Mouse (Mus musculus) intestine, postnatal 0 days (tissue): Measurements from ENCODE around the gene Dnaic1. TPM values are rescaled to one million over a fixed set of nuclear protein-coding genes. Genes with fewer than 3 reads are reported as not detected.
A peak's percentile ranks its signal among the peaks of the same experiment; 100 is the strongest.

Experiments used
- ATAC-seq: fragments of 200-750 bp; cut with Nextera tagmentation; 2 replicates; pipeline ENCODE4 v1.8.0; 2017; ENCODE audit warnings: mild to moderate bottlenecking, moderate TSS enrichment, moderate library complexity
- H3K27ac ChIP-seq: fragments of 300-500 bp; sonication (generic); 2 replicates; pipeline ENCODE4 v1.5.1; 2014; ENCODE audit warnings: mild to moderate bottlenecking, low read depth, low read length, moderate library complexity
- H3K27me3 ChIP-seq: fragments of 300-500 bp; sonication (generic); replicated peaks from 2 replicates; pipeline ENCODE4 v1.6.1; 2014; ENCODE audit warnings: low read length, mixed read lengths; ENCODE audit not compliant: control insufficient read depth, insufficient read depth
- H3K36me3 ChIP-seq: fragments of 300-500 bp; sonication (generic); 2 replicates; pipeline ENCODE4 v1.6.1; 2014; ENCODE audit warnings: mild to moderate bottlenecking, moderate library complexity; ENCODE audit not compliant: control insufficient read depth, insufficient read depth
- H3K4me1 ChIP-seq: fragments of 300-500 bp; sonication (generic); replicated peaks from 2 replicates; pipeline ENCODE4 v1.6.1; 2014; ENCODE audit warnings: antibody characterized with exemption, low read length, mixed read lengths; ENCODE audit not compliant: control insufficient read depth, insufficient read depth
- H3K4me2 ChIP-seq: fragments of 300-500 bp; sonication (generic); replicated peaks from 2 replicates; pipeline ENCODE4 v1.6.1; 2014; ENCODE audit warnings: low read depth, mild to moderate bottlenecking, moderate library complexity
- H3K4me3 ChIP-seq: fragments of 300-500 bp; sonication (generic); 2 replicates; pipeline ENCODE4 v1.5.1; 2014; ENCODE audit warnings: low read depth, low read length
- H3K9ac ChIP-seq: fragments of 300-500 bp; sonication (generic); 2 replicates; pipeline ENCODE4 v1.6.1; 2014; ENCODE audit warnings: mild to moderate bottlenecking, low read depth, low read length
- H3K9me3 ChIP-seq: fragments of 300-500 bp; sonication (generic); 2 replicates; pipeline ENCODE4 v1.6.1; 2016; ENCODE audit warnings: mixed run types; ENCODE audit not compliant: control insufficient read depth
- CTCF ChIP-seq: sonication (generic); IDR thresholded peaks from 2 replicates; pipeline ENCODE4 v1.5.1; 2016; ENCODE audit warnings: low read depth, mild to moderate bottlenecking, control low read depth, antibody characterized with exemption, moderate library complexity
- WGBS: fragments of 180-500 bp; shearing (Covaris S2); extraction: QIAGEN DNeasy Blood & Tissue Kit; methylation state at CpG from one replicate; pipeline ENCODE4 v1.1.7; 2014; 5-methylcytosine and 5-hydroxymethylcytosine counted together
- polyA plus RNA-seq: library from polyadenylated mRNA; unstranded; fragments of >200 nt; fragmentation: Nextera tagmentation; extraction: Ambion mirVana; gene quantifications from 2 replicates; pipeline ENCODE4 v1.2.1, GENCODE M21; 2015

Dnaic1 gene
- polyA plus RNA-seq, 1 experiment from 2014 or later, result 2.3 TPM

DNA sequence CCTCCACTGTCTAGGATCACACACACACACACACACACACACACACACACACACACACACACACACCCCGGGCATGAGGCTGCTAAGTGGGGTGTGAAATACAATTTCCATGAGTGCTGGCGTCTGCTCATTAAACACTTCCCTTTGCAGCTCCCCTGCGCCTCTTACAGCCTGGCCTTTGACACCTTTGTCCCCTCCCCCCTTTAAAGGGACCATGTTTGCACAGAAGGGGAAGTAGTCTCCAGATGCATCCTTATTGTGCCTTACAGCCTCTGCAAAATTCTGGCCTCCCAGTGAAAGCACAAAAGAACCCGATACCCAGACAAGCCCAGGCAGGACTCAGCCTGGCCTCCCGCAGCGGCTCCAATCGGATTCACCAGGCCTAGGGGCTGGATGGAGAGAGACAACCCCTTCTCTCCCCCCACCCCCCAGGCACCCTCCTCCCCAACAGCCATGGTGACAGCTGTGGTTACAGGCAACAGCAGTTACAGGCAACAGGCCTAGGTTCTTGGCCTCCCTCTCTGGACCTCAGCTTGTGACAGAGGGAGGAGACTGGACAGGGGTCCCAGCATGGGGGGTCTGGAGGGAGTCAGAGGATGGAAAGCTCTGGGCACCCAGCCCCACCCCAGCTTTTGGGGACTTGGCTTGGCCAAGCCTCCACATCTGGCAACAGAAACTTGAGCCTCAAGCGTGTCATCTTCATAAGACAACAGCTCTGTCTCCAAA is 58.8 kb downstream of the Dnaic1 start:
- no peaks in the 10 kb centered on the region for H3K9me3 ChIP-seq
- peaks cover 6% of the 10 kb centered on the region; the same call in 1 of the 2 replicates for H3K4me1 ChIP-seq

DNA sequence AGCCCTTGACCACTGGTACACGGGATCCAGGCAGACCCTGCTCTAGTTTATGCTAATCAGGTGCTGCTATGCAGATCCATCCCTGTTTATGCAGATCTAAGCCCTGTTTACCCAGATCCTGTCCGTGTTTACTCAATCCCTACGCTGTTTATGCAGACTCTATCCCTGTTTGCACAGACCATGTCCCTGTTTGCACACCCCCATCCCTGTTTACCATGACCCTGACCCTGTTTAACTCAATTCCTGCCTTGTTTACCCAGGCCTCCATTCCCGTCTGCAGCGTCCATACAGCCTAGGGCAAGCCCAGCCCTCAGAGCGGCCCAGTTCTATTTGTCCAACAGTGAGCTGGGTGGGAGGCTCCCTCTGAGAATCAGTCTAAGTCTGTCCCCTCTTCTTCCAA is 60.6 kb downstream of the Dnaic1 start:
- ATAC-seq, result no peak
- peaks cover 6% of the 10 kb centered on the region; the same call in 1 of the 2 replicates for H3K4me1 ChIP-seq

More for the DNA sequence above, 58.8 kb downstream of the Dnaic1 start:
- TF ChIP-seq CTCF, result no peak
- Histone ChIP-seq H3K9ac (no peak overlapping the region), H3K27me3 (no peaks in the 10 kb centered on the region; the same call in 1 of the 2 replicates), H3K4me2 (0 out of 2 replicates have a peak overlapping the region, but pooled peaks have one; percentile 6), H3K4me3 (no peak overlapping the region), H3K36me3 (no peaks in the 10 kb centered on the region), H3K27ac (no peak overlapping the region; the same call in 1 of the 2 replicates)
- ATAC-seq, result 0 out of 2 replicates have a peak, but pooled peaks have one; percentile 11
- WGBS, result 14% methylated on average over 8 of the region's 8 CpGs

DNA sequence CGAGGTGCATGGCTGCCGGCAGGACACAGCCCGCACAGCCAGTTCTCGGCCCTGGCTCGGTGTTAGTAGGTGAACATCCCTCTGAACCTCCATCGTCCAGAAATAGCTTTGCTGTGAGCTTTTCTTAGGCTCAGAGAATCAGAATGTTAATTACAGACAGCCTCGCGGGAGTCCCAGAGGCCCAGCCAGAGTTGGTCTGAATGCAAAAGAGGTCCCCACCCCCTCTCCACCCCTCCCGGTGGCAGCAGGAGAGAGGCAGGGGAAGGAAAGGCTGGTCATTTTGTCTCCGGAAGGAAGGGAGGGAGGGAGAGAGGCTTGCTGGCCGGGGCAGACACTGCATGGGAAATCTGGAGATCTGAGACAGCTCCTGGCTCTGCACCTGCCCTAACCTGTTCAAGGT is 61.8 kb downstream of the Dnaic1 start:
- no peaks in the 10 kb centered on the region for H3K9me3 ChIP-seq
- H3K4me3 ChIP-seq, result no peak overlapping the region
- H3K36me3 ChIP-seq, result no peaks in the 10 kb centered on the region
- TF ChIP-seq CTCF, result no peak
- no peak overlapping the region for H3K9ac ChIP-seq
- H3K27me3 ChIP-seq, result no peaks in the 10 kb centered on the region; the same call in 1 of the 2 replicates
- H3K27ac ChIP-seq, result 0 out of 2 replicates have a peak overlapping the region, but pooled peaks have one; percentile 21
- no peak for ATAC-seq
- H3K4me2 ChIP-seq, result no peak overlapping the region
- peaks cover 6% of the 10 kb centered on the region; the same call in 1 of the 2 replicates for H3K4me1 ChIP-seq
- WGBS, result 10% methylated on average over 11 of the region's 11 CpGs

More for the DNA sequence above, 60.6 kb downstream of the Dnaic1 start:
- no peak for TF ChIP-seq CTCF
- Histone ChIP-seq H3K9ac (no peak overlapping the region), H3K4me2 (no peak overlapping the region), H3K27me3 (no peaks in the 10 kb centered on the region; the same call in 1 of the 2 replicates), H3K27ac (no peak overlapping the region), H3K9me3 (no peaks in the 10 kb centered on the region), H3K36me3 (no peaks in the 10 kb centered on the region), H3K4me3 (no peak overlapping the region)
- WGBS, result 24% methylated on average over 6 of the region's 6 CpGs

DNA sequence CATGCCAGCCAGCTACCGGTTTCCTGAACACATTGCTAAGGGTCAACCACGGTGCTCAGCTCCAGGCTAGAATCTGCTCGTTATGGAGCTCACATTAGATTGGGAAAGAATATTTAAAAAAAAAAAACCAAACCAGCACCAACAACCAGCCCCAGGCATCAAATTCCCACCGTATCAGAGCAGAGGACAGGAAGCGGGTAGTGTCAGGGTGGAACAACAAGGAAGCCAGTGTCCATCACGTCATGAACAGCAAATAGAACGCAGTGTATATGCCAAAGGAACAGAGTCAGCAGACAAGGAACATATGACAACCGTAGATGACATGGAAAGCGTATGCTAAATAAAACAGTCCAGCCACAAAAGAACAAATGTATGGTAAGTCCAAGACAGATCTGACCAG is 63.4 kb downstream of the Dnaic1 start:
- Histone ChIP-seq H3K4me3 (no peak overlapping the region), H3K9me3 (no peaks in the 10 kb centered on the region), H3K27ac (no peak overlapping the region), H3K9ac (no peak overlapping the region), H3K4me2 (no peak overlapping the region), H3K27me3 (no peaks in the 10 kb centered on the region; the same call in 1 of the 2 replicates), H3K4me1 (peaks cover 4% of the 10 kb centered on the region; the same call in 1 of the 2 replicates), H3K36me3 (no peaks in the 10 kb centered on the region)
- ATAC-seq, result no peak
- no peak for TF ChIP-seq CTCF
- 83% methylated on average over 9 of the region's 9 CpGs for WGBS

DNA sequence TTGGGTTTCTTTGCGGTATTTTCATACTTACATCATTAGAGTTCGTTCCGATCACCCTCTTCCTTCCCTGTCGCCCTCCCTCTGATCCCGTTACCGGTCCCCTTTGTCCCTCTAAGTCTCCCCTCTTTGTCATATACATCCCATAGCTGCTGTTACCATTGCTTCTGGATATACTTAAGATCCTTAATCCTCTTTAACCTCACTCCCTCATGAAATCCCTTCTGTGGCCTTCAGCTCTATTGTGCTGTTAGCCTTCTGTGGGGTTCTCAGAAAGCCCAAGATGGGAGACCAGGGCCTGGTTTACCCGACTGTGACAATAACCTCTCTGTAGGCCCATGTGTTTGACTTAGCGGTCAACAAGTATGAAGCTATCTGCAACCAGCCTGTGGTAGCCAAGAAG is 65.1 kb downstream of the Dnaic1 start:
- Histone ChIP-seq H3K4me3 (no peak overlapping the region), H3K27ac (no peak overlapping the region), H3K36me3 (no peaks in the 10 kb centered on the region), H3K9ac (no peak overlapping the region), H3K4me2 (no peak overlapping the region), H3K27me3 (peaks cover 13% of the 10 kb centered on the region), H3K4me1 (peaks cover 4% of the 10 kb centered on the region; the same call in 1 of the 2 replicates), H3K9me3 (no peaks in the 10 kb centered on the region)
- no peak for TF ChIP-seq CTCF
- 90% methylated on average over 8 of the region's 8 CpGs for WGBS
- no peak for ATAC-seq

DNA sequence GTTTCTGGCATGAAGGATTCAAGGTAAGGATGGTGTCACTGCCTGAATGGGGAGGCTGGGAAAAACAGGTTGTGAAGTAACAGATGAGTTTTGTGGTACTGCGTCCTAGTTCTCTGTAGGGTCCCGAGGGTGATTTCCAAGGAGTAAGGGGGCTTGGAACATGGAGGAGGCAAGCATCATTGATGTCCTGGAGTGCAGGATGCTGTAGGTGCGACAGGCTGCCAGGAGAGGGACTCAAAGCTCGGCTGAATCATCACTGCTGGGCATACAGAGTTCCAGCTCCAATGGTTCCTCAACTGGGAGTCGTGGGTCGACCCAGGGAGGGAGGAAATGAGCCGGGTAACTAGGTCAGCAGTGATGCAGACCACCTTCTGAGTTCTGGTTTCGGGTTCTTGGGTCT is 65.6 kb downstream of the Dnaic1 start:
- peaks cover 4% of the 10 kb centered on the region; the same call in 1 of the 2 replicates for H3K4me1 ChIP-seq
- TF ChIP-seq CTCF, result peak; percentile 50
- H3K27ac ChIP-seq, result no peak overlapping the region
- WGBS, result 59% methylated on average over 8 of the region's 8 CpGs
- H3K4me3 ChIP-seq, result no peak overlapping the region
- ATAC-seq, result no peak
- no peak overlapping the region for H3K4me2 ChIP-seq
- no peak overlapping the region for H3K9ac ChIP-seq
- H3K27me3 ChIP-seq, result peaks cover 13% of the 10 kb centered on the region
- H3K9me3 ChIP-seq, result no peaks in the 10 kb centered on the region
- H3K36me3 ChIP-seq, result no peaks in the 10 kb centered on the region
